Mouse (Mus musculus): ENCODE data around the gene Vmn2r115. TPM values are rescaled to one million over a fixed set of nuclear protein-coding genes. Genes with fewer than 3 reads are reported as not detected.
"Not testable (repeated sequence)": the region's sequence is repeated elsewhere in the genome, so short reads cannot be mapped to it uniquely, and the experiment has no call there.

The Vmn2r115 gene
- polyA plus RNA-seq (2016; fragmentation: Nextera tagmentation; extraction: Ambion mirVana) = not detected in 2 replicates

- not testable (repeated sequence) for ATAC-seq; H3K27me3 ChIP-seq (replicated peaks); H3K27ac ChIP-seq; H3K4me3 ChIP-seq; H3K4me1 ChIP-seq; H3K36me3 ChIP-seq; H3K9me3 ChIP-seq (replicated peaks); H3K4me2 ChIP-seq; H3K9ac ChIP-seq
- WGBS (ENCODE audit: insufficient replicate concordance) = 35% methylated on average over 2 of the region's 2 CpGs
Observed at GRCm38 (mm10) chr17:23343441-23343840, at the start of gene Vmn2r115. Gene Vmn2r115 (plus strand): TSS chr17:23343741.

GRCm38 (mm10) chr17:23312437-23312836, 31.1 kb upstream of the Vmn2r115 start, which contains the start of gene Vmn2r114:
Gene Vmn2r114 (minus strand): TSS chr17:23312537.
- 54% methylated on average over 2 of the region's 2 CpGs for WGBS (ENCODE audit: insufficient replicate concordance)

GRCm38 (mm10) chr17:23330657-23331056, 12.9 kb upstream of the Vmn2r115 start:
- 56% methylated on average over 6 of the region's 6 CpGs for WGBS (ENCODE audit: insufficient replicate concordance)
- no peaks in the 10 kb centered on the region for H3K4me1 ChIP-seq
- H3K9me3 ChIP-seq (replicated peaks) = peaks cover 4% of the 10 kb centered on the region; the same call in 1 of the 2 replicates
- no peaks in the 10 kb centered on the region for H3K36me3 ChIP-seq
- H3K4me3 ChIP-seq = no peak overlapping the region
- H3K4me2 ChIP-seq = no peak overlapping the region
- H3K27ac ChIP-seq = no peak overlapping the region
- H3K27me3 ChIP-seq (replicated peaks) = no peaks in the 10 kb centered on the region
- ATAC-seq = no peak
- no peak overlapping the region for H3K9ac ChIP-seq

More at GRCm38 (mm10) chr17:23312437-23312836, 31.1 kb upstream of the Vmn2r115 start, which contains the start of gene Vmn2r114:
- H3K9ac ChIP-seq; H3K4me1 ChIP-seq; H3K36me3 ChIP-seq; ATAC-seq; H3K27me3 ChIP-seq (replicated peaks); H3K27ac ChIP-seq; H3K4me3 ChIP-seq; H3K9me3 ChIP-seq (replicated peaks); H3K4me2 ChIP-seq: not testable (repeated sequence)

- ATAC-seq = no peak
- Histone ChIP-seq H3K27ac (no peak overlapping the region), H3K4me1 (no peaks in the 10 kb centered on the region), H3K9ac (no peak overlapping the region), H3K27me3 (replicated peaks) (no peaks in the 10 kb centered on the region), H3K4me3 (no peak overlapping the region), H3K36me3 (no peaks in the 10 kb centered on the region), H3K9me3 (replicated peaks) (no peaks in the 10 kb centered on the region), H3K4me2 (no peak overlapping the region)
- 60% methylated on average over 1 of the region's 1 CpGs for WGBS (ENCODE audit: insufficient replicate concordance)
Observed at GRCm38 (mm10) chr17:23351644-23352043, 8.1 kb downstream of the Vmn2r115 start.

- not testable (repeated sequence) for H3K4me3 ChIP-seq; H3K9me3 ChIP-seq (replicated peaks); H3K27me3 ChIP-seq (replicated peaks); ATAC-seq; H3K9ac ChIP-seq; H3K36me3 ChIP-seq; H3K4me1 ChIP-seq; H3K27ac ChIP-seq; H3K4me2 ChIP-seq
Observed at GRCm38 (mm10) chr17:23384304-23384703, 40.8 kb downstream of the Vmn2r115 start, which contains the start of gene Vmn2r116. Gene Vmn2r116 (plus strand): TSS chr17:23384604.

Other genes with a start within 250 kb of the Vmn2r115 start
- gene Zfp40, start 150.5 kb upstream of the Vmn2r115 start, polyA plus RNA-seq (2016; fragmentation: Nextera tagmentation; extraction: Ambion mirVana) = 2.5 and 2.8 TPM in 2 replicates
- gene Vmn2r114, start 31.2 kb upstream of the Vmn2r115 start, polyA plus RNA-seq (2016; fragmentation: Nextera tagmentation; extraction: Ambion mirVana) = not detected in 2 replicates
- not detected in 2 replicates for gene Vmn2r116, start 40.9 kb downstream of the Vmn2r115 start, polyA plus RNA-seq (2016; fragmentation: Nextera tagmentation; extraction: Ambion mirVana)
- gene Vmn2r117, start 136.0 kb downstream of the Vmn2r115 start, polyA plus RNA-seq (2016; fragmentation: Nextera tagmentation; extraction: Ambion mirVana) = not detected in 2 replicates
- gene Zfp213, start 220.5 kb downstream of the Vmn2r115 start, polyA plus RNA-seq (2016; fragmentation: Nextera tagmentation; extraction: Ambion mirVana) = 8.3 and 9.1 TPM in 2 replicates